Mouse (Mus musculus): Measurements from ENCODE around the gene Qrich1.

Qrich1 gene

DNA sequence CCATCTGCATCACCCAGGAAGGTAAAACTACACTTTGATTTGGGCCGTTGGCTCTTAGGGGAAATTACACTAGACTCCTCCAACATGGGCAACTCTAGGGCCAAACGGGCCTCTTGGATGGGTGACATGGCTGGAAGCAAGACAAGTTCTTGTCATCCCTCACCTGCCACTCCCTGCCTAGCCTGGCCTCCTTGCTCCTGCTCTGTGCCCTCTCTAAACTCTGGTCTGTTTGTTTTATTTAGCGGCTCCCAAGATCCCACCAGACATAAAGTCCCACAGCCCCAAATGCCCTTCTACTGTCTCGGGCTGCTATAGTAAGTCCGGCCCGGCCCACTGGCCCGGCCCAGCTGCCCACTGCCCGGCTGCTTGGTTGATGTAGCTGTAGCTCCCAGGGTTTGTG, 47.1 kb downstream of the Qrich1 start:
- no peak for ATAC-seq (ENCODE audit: low TSS enrichment)

DNA sequence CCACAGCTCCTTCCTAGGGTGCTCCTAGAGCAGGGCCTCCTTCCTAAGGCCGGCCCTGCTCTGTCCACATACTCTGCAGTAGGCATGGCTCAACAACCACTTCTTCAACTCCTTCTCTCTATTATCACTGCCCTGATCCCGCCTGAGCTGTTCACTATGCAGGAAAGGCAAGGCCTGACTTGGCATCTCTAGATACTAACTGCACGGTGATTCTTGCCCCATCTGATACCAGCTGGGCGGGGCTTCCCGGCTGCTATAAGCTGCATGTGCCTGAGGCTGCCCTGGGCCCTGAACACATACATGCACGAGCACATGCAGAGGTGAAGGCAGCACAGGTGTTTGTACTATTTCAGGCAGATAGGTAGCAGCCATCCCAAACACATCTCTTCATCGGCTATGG, 47.5 kb downstream of the Qrich1 start:
- no peak for ATAC-seq (ENCODE audit: low TSS enrichment)

DNA sequence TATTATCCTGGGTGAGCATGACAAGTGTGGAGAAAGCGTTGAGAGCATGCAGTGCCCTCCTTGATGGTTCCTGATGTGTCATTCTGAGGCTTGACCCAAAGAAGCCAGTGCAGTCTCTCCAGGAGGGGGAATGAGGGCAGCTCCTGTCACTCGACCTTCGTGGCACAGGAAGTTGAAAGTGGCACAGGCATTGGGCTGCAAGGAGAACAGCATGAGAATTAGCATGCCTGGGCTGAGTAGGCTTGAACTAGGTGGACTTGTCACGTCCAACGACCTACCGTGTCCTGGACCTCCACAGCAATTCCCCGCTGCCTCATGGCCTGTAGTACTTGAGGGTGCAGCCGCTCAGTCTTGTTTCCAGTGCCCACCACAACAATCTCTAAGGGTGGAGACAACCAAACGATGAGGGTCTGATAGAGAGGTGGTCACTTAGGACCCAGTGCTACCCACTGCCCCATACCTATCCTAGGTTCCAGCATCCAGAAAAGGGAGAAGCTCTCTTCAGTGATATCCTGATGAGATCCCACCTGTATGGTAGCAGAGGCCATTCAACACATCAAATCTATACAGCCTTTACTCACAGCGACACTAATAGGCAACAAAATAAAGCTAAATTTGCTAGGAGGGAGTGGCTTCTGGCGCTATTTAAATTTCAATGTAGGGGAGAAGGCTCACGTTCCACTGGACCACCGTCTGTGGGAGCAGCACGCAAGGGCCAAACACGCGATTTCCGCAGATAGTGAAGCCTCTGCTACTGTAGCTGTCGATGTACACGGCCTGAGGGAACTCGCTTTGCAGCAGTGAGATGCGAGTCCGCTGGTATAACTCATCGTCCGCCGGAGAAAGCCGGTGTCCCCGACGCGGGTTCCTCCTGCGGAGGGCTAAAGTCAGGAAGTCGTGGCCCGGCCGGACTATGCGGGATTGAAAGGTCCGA, 49.5 kb downstream of the Qrich1 start:
- ATAC-seq (ENCODE audit: low TSS enrichment), result peak; percentile 1; the same call in 1 of the 2 replicates

DNA sequence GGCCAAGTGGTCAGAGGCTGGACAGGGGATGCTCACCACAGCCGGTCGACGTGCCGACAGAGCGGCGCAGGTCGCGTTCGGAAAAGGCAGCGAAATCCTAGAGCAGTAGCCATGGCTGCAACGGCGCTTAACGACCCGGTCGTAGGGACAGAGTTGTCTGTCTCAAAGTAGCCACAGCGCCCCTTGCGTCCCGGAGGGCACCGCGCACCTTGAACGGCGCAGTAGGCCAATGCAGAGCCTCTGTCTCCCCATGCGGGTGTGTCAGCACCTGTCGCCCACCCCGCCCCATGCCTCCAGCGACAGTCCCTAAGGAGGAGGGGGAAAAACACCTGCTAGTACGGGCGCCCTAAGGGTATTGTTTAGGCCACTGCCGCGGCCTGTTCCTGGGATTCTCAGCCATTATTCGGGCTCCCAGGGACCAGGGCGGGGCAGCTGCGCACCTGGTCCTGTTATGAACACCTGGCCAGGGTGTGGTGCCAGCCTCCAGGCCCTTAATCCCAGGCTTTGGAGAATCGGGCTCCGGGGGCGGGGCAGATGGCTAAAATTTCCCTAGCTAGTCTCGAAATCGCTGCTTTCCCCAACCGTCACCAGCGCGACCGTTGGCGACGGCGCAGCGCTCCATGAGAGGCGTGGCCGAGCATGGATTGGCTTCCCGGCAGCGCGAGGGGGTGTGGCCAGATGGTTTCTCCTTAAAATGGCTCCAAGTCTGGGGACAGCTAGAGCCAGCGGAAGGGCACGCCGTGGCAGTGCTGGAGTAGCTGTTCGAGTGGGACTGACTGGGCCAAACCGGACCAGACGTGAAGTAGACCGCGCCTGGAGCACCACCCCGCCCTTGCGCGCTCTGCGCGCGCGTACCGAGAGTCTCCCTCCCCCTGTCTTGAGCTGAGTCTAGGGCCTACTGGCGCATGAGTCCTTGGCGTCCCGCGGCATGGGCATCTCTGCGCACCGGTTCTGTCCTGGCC, 50.5 kb downstream of the Qrich1 start, which contains the start of gene Ndufaf3:
Ndufaf3 (minus strand) TSS at position 620 of the 962 bp plus-strand sequence.
- peak; percentile 67 for ATAC-seq (ENCODE audit: low TSS enrichment)

DNA sequence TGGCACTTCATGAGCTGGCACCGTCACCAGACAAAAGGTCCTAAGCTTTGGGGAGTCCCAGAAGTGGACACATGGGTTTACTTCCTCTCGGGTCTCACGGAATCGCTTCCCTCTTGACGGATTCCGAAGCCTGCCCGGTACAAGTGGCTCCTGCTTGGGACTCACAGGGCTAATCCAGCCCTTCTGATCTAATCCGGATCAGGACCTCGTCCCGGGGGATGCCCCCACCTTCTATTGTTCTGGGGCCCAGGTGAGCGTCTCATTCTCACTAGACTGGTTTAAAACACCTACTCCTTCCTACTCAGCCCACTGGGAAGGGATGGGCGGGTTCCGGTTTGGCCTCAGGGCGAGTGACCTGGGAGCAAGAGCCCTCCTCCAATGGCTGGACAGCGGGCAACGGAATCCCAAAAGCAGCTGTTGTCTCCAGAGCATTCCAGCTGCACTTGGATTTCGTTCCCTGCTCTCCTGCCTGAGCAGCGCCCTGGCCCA, 51.4 kb downstream of the Qrich1 start:
- no peak for ATAC-seq (ENCODE audit: low TSS enrichment)

DNA sequence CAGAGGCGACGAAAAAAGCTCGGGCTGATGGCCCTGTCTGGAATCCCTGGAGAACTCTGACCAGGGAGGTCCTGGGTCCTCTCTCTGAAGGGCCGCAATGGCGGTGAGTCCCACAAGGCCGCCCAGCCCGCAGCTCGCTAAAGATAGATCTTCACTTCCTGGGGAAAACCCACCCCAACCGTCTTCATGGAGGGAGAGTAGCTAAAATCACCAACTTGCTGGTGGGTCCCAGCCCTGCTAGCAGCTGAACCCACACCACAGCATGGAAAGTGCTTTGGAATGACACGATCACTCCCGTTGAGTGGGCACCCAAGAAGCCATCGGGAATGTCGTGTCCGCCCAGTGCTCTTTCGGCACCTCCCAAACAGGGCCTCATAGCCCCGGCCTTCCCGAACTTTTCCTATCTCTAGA, 51.9 kb downstream of the Qrich1 start:
- ATAC-seq (ENCODE audit: low TSS enrichment), result no peak

DNA sequence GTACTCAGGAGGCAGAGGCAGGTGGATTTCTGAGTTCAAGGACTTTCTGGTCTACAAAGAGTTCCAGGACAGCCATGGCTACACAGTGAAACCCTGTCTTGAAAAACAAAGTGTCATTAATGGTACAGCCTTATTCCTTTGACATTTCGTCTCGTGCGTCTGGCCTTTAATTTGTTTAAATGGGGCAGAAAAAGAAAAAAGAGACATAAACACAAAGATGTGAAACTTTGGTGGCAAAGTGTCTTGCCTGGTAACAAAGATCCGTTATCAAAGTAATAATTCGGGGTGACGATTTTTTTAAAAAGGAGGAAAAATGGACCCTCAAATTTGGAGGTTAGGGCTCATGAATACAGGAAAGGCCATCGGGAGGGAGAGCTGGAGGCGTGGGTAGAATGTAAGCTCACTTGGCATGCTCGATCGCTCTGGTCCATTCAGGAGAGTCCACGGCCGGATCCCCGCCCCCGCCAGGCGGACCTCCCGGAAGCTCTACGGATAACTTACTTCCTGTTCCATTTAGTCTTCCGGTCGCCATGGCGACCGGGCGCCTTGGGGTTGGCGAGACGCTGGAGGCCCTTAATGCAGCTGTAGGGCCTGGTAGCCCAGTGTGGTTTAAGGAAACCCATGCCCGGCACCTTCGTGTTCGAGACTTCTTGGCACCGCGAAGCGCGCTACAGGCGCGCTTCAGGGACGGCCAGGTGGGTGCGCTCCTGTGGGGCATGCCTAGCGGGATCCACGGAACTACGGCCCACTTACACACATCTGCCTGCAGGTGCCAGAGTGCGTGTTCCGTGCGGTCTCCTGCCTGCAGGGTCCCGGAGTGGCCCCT, 53.0 kb downstream of the Qrich1 start, which contains the start of gene Dalrd3:
Dalrd3 (plus strand) TSS at position 506 of the 826 bp plus-strand sequence.
- ATAC-seq (ENCODE audit: low TSS enrichment), result peak; percentile 53

DNA sequence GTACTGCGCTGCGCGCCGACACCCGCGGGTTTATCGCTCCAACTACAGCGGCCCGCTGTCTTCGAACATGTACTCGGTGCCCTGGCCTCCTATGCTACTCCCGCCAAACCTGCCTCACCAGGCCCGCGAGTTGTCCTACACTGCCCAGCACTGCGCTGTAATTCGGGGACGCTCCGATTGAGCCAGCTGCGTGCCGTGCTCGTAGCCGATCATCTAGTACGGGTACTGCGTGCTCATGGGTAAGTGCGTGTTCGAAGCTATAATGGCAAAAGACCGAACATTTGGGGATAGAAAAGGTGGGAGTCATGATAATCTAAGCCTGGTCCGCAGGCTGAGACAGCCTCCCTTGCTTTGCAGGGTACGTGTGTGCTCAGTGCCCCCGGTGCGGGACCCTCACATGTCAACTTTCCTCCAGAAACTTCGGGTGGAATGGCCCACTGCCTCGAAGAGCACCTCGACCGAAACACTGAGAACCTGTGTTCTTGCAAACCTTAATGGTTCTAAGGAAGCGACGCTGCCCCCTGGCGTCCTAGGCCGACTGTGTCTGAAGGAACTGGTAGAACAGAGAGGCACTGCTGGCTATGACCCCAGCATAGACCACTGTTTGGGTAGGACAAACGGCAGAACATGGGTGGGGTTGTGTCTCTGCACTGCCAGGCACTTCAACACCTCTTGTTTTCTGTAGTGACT, 53.7 kb downstream of the Qrich1 start:
- no peak for ATAC-seq (ENCODE audit: low TSS enrichment)

DNA sequence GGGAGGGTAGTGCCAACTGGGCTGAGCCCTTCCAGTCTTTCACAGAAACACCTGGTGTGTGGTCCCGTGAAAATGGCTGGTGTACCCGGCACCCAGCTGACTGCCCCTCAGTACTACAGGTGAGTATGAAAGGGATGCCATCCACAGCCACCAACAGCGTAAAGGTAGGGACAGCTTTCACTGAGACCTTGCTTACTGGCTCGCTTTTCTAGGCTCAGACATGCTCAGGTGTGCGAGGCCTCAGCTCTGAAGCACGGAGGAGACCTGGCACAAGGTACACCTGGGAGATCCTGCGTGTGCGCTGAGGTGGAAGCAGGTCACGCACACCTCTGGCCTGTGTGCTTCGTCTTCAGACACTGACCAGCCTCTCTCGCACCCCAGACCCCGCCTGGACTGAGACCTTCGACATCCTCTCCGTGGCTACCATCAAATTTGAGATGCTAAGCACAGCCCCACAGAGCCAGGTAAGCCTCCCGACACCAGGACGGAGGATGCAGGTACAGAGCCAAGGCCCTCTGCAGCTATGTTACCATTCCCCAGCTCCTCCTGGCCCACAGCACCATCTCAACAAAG, 54.9 kb downstream of the Qrich1 start:
- no peak for ATAC-seq (ENCODE audit: low TSS enrichment)

DNA sequence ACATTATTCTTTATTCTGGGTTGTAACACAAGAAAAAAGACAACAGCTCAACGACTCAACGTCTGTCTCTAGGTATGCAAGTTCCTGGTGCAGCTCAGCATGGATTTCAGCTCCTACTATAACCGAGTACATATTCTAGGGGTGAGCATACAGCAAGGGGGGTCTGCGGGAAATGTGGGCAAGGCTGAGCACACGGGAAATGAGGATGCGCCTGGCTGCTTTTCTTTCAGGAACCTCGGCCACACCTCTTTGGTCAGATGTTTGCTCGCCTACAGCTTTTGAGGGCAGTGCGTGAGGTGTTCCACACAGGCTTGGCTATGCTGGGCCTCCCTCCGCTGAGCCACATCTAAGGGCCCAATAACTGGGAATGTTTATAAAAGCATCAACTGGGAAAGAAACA, 55.7 kb downstream of the Qrich1 start:
- ATAC-seq (ENCODE audit: low TSS enrichment), result no peak

DNA sequence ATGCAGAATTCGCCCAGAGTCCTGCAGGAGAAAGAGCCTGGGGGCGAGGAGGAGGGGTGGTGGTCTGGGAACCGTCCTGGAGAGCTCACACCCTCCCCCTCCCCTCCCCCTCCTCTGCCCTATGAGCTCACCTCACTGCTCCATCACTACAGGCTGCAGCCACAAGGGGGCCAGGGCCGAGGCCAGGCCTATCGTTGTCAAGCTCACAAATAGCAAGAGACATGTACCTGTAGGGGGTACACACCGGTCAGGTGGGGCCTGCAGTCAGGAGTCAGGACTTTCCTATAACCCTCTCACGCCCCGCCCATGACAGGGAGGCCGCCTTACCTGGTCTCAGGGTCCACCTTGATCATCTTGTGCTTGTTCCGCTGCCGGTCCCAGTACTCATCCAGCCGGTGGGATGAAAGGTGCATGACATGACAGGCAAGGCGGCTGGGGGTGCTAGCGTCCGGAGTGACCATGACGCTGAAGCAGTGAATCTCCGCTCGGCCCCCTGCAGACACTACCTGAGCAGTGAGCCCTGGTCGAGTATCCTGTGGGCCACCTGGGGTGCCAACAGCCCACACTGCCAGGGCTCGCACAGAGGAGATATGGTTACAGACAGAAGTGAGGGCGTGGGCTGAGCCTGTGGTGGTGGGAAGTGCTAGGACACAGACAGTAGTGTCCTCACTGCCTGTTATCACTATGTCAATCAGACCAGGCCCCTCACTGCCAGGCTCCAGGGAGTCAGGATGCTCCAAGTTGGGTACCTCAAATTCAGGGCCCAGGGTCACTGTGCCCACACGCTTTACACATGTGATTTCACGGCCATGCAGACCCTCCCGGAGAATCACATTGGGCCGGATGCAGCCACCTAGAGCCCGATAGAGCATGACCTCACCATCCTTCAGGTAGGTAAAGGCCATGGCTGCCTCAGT, 57.4 kb downstream of the Qrich1 start:
- no peak for ATAC-seq (ENCODE audit: low TSS enrichment)

DNA sequence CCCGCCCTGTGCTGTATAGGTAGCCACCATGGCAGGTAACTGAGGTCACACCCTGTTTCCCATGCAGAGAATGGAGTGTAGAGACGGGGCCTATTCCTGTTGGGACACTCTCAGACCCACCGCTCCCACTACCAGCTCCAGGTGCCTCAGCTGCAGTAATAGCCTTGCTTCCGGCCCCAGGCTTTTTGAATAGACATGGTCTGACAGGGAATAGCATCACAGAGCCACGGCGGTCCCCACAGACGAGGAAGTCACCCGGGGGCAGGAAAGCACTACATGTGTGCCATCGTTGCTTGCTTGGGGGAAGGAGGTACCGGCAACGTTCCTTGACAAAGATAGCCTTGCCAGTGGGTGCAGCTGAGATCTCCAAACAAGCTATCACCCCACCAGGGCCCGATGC, 58.3 kb downstream of the Qrich1 start:
- no peak for ATAC-seq (ENCODE audit: low TSS enrichment)

DNA sequence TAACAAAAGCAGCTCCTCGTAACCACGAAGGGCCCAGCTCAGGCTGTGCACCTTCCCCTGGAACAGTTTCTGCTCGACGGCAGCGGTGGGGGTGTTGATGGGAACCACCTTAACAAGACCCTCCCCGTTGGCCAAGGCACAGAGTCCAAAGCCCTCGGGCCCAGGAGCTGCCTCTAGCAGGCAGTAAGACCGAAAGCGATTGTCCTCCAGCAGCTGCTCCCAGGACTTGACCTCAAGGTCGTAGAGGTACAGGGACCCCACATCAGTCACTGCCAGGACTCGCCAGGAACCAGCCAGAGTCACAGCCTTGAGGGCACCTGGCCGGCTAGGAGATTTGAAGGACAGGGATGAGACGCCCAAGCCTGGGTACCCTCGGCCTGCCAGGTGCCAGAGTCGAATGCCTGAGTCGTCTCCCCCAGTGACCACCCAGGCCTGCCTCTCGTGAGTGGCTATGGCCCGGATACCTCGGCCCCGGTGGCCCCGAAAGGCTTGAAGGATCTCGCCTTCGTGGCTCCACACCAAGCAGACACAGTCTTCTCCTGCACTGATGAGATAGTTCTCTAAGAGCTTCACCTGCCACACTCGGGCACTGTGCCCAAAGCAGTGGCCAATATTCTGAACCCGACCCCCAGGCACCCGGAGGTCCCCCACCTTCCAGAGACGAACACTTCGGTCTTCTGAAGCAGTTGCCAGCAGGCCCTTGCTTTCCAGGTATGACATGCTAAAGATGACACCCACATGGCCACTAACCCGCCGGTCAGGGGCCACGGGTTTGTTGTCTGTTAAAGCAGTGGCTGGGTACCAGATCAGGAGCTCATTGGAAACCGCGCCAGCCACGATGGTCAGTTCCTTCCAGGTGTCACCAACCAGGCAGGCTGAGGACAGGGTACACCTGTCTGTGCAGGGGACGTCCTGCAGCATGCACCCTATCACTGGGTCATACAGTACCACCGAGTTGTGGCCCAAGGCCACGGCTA, 59.0 kb downstream of the Qrich1 start:
- ATAC-seq (ENCODE audit: low TSS enrichment), result no peak

DNA sequence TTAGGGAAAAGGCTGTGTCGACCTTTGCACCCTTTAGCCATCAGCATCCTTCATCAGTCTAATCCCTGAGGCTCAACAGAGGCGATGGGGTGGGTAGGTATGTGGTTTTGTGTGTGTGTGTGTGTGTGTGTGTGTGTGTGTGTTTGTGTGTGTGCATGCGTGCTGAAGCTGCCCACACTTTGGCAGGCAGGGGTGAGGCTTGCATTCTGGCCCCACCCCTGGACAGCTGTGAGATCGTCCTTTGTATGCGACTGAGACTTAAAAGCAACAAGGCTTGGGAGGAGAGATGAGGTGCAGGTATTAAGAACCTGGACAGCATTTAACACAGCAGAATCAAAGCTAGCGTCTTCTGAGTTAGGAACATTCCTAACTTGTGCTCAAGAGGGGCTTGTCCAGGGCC, 60.4 kb downstream of the Qrich1 start:
- no peak for ATAC-seq (ENCODE audit: low TSS enrichment)

DNA sequence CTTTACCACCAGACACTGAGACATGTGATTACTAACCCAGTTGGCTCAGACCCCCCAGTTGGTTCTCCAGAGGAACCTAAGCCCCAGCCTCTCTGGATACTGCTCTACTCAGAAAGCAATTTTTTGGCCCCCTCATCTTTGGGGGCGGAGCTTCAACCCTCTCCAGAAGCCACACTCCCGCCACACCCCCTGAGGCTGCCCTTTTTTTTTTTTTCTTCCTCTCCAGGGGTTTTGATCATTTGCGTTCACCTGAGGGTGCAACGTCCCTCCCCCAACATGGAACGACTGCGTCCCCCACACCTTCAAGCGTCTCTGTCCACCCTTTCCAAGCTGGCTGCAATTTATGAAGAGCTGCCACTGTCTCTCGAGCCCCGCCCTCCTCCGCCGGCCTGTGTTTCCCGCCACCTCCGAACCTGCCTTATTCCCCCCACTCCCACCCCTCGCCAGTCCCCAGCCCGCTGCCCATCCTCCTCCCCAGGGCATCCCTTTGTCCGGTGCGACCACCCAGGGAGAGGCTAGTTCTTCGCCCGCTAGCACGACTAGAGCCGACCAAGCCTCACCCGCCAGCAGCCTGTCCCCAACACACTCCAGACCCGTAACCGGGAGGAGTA, 61.4 kb downstream of the Qrich1 start:
- 0 out of 2 replicates have a peak, but pooled peaks have one; percentile 20 for ATAC-seq (ENCODE audit: low TSS enrichment)

DNA sequence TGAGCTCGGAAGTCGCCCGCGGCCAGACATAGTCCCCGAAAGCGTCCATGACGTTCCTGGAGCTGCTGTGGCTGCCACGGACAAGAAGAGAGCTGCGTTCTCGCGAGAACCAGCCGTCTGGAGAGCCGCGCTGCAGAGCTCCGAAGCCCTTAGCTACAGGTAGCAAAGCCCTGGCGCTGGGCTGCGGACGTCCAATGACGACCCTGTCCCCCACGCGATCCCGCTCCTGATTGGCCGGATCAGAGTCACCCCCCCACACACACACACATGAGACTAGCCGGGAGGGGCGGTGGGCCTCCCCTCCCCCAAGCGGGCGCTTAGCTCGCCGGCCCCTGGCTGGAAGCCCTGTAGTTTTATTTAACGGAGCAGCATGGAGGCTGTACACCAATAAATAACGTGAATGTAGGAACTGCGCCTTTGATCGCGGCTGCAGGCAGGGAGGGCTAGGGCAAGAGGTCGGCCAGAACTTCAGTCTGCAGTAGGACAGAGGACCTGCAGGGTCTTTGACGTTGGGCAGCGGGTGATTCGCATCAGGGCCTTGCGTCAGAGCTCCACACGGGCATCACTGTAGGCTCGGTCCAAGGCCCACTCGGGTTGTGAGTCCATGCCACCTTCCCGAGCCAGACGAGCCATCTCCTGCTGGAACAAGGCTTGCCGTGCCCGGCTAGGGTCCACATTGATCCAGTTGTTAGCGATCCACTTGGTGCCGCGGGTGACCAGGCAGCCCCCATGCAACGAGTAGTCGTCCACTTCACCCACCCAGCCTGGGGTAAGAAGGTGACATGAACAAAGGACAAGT, 62.1 kb downstream of the Qrich1 start, which contains the start of gene Wdr6:
Wdr6 (minus strand) TSS at position 195 of the 799 bp plus-strand sequence.
- ATAC-seq (ENCODE audit: low TSS enrichment), result peak; percentile 74

DNA sequence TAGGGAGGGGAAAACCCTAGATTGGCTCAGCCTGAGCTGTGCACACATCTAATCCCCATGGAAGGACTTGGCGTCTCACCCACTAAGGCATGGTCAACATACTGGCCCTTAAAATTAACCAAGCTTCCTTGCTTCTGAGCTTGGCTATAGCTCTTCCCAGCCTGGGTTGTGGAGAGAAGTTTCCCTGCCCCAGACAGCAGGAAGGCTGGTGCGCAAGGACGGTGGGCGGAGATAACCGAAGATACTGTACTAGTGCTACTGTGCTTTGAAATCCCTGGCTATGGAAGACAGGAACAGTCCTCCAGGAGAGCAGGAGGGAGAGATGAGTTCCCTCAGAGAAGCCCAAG, 62.7 kb downstream of the Qrich1 start:
- no peak for ATAC-seq (ENCODE audit: low TSS enrichment)
